Mouse (Mus musculus) liver, embryonic 11.5 days (tissue): ENCODE measurements around the gene Shmt2. TPM values are rescaled to one million over a fixed set of nuclear protein-coding genes. Genes with fewer than 3 reads are reported as not detected.

Experiments used
- ATAC-seq: fragments of 200-750 bp; cut with Nextera tagmentation; replicated peaks from 2 replicates; pipeline ENCODE4 v1.8.0; 2017; ENCODE audit warnings: moderate number of reproducible peaks, mild to moderate bottlenecking, moderate TSS enrichment, moderate library complexity; ENCODE audit not compliant: low FRiP score
- DNase-seq: peaks from one replicate; pipeline ENCODE4 v3.0.0-alpha.2; 2017; ENCODE audit warnings: low spot score
- H3K27ac ChIP-seq: fragments of 300-500 bp; sonication (generic); 2 replicates; pipeline ENCODE4 v1.5.1; 2014; ENCODE audit warnings: mild to moderate bottlenecking, low read depth, low read length, control low read depth
- H3K27me3 ChIP-seq: fragments of 300-500 bp; sonication (generic); replicated peaks from 2 replicates; pipeline ENCODE4 v1.6.1; 2014; ENCODE audit warnings: low read length, mixed read lengths; ENCODE audit not compliant: control insufficient read depth, insufficient read depth
- H3K36me3 ChIP-seq: fragments of 300-500 bp; sonication (generic); 2 replicates; pipeline ENCODE4 v1.6.1; 2014; ENCODE audit warnings: mild to moderate bottlenecking, low read length, moderate library complexity, mixed read lengths; ENCODE audit not compliant: control insufficient read depth, insufficient read depth
- H3K4me1 ChIP-seq: fragments of 300-500 bp; sonication (generic); replicated peaks from 2 replicates; pipeline ENCODE4 v1.6.1; 2014; ENCODE audit warnings: low read length, mixed read lengths; ENCODE audit not compliant: control insufficient read depth, insufficient read depth
- H3K4me2 ChIP-seq: fragments of 300-500 bp; sonication (generic); 2 replicates; pipeline ENCODE4 v1.6.1; 2014; ENCODE audit warnings: mild to moderate bottlenecking, control low read depth, moderate library complexity
- H3K4me3 ChIP-seq: fragments of 300-500 bp; sonication (generic); 2 replicates; pipeline ENCODE4 v1.5.1; 2014; ENCODE audit warnings: low read depth, low read length, control low read depth
- H3K9ac ChIP-seq: fragments of 300-500 bp; sonication (generic); 2 replicates; pipeline ENCODE4 v1.6.1; 2014; ENCODE audit warnings: low read depth, low read length, control low read depth
- H3K9me3 ChIP-seq: fragments of 300-500 bp; sonication (generic); 2 replicates; pipeline ENCODE4 v1.6.1; 2016; ENCODE audit warnings: low read length, inconsistent platforms, mixed read lengths; ENCODE audit not compliant: control insufficient read depth
- whole genome bisulfite sequencing: fragments of 180-500 bp; shearing (Covaris S2); extraction: QIAGEN DNeasy Blood & Tissue Kit; methylation state at CpG from one replicate; pipeline ENCODE4 v1.1.7; 2014; 5-methylcytosine and 5-hydroxymethylcytosine counted together
- polyA plus RNA-seq: library from polyadenylated mRNA; unstranded; fragments of >200 nt; fragmentation: Nextera tagmentation; extraction: Ambion mirVana; gene quantifications from 2 replicates; pipeline ENCODE4 v1.2.1, GENCODE M21; 2014

The Shmt2 gene
- 261 and 286 TPM in 2 replicates for polyA plus RNA-seq

DNA sequence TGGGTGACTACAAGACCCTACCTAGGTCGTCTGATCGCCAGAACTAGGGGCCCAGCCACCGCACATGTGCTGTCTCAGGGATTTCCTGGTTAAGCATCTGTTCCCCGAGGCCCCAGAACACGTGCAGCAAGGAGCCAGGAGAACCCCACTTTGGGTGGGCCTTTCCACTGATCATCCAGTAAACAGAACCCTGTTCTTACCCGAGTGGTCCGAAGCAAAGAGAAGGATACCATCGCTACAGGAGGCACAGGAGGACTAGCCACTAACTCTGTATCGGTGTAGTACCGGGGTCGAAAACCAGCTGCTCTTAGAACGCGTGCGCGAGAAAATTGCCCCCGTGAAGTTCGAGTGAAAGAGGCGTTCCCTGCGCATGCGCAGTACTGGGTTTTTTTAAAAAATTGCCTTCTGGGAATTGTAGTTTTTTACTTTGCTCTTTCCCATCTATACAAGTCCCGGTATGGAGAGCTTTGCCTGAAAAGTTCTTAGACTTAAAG, at the start of gene Shmt2:
Shmt2 (minus strand) TSS at position 357 of the 494 bp plus-strand sequence.
- Histone ChIP-seq H3K4me3 (peak within 1 kb of the TSS; percentile 68), H3K4me2 (peak within 1 kb of the TSS; percentile 88), H3K9me3 (no peaks in the 10 kb centered on the region), H3K9ac (peak within 1 kb of the TSS; percentile 85), H3K4me1 (peaks cover 35% of the 10 kb centered on the region), H3K27ac (peak within 1 kb of the TSS; percentile 84), H3K27me3 (peaks cover 40% of the 10 kb centered on the region), H3K36me3 (peaks cover 35% of the 10 kb centered on the region)
- WGBS, result under 1% methylated on average over 21 of the region's 21 CpGs
- ATAC-seq (peak; percentile 63), DNase-seq (peak; percentile 87)

DNA sequence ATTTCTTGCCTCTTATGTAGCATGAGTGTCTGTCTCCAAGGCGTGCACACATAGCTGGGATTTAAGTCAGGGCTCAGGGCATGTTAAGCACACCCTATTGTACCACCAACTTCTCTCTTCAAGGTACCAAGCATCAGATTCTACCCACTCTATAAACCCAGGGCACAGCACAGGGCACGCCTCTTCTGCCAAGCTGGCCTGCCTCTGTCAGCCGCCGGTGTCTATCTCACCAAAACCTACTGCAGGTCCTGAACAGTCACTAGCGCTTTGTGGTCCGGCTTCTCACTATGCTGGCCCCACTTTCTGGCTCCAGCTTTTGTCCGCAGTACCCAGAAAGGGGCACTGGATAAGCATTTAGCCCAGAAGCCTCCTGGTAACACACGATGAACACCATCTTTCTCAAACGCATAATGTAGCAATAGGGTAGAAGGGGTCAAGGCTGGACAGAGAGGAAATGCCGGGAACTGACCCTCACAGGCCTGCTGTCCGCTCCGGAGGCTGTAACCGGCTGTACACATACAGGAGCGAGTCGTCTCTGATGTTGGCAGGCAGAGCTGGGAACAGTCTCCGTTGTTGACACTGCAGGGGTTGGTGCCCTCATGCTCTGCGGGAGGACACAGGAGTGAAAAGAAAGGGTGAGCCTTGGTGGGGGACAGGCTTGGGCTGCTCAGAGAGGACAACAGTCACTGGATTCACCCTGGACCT, 48.8 kb upstream of the Shmt2 start:
- DNase-seq, result no peak
- H3K27ac ChIP-seq, result no peak overlapping the region
- 84% methylated on average over 17 of the region's 17 CpGs for WGBS
- H3K4me2 ChIP-seq, result no peak overlapping the region
- H3K9me3 ChIP-seq, result no peaks in the 10 kb centered on the region
- no peaks in the 10 kb centered on the region for H3K27me3 ChIP-seq
- peaks cover 22% of the 10 kb centered on the region for H3K36me3 ChIP-seq
- no peak for ATAC-seq
- H3K4me1 ChIP-seq, result 0 out of 2 replicates have a peak, but pooled peaks cover 9% of the 10 kb centered on the region
- H3K9ac ChIP-seq, result no peak overlapping the region
- H3K4me3 ChIP-seq, result no peak overlapping the region

DNA sequence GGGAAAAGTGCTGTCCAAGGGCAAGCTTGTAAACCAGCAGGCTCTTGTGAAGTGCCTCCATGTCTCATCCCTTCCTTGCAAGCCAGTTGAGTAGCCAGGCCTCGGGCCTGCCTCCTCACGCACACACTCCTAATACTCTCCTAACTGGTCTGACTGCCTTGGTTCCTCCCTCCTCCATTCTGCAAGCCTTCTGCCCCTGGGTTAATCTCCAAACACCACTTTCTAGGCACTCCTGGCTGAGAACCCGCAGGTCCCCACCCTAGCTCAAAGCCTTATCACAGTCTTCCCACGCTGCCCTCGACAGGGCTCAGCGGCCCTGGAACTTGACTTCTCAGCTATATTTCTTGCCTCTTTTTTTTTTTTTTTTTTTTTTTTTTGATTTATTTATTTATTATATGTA, 48.1 kb upstream of the Shmt2 start:
- DNase-seq (no peak), ATAC-seq (peak; percentile 87)
- Histone ChIP-seq H3K4me3 (no peak overlapping the region), H3K27me3 (no peaks in the 10 kb centered on the region; the same call in 1 of the 2 replicates), H3K9ac (no peak overlapping the region), H3K4me1 (0 out of 2 replicates have a peak, but pooled peaks cover 9% of the 10 kb centered on the region), H3K36me3 (peaks cover 19% of the 10 kb centered on the region), H3K27ac (peak overlapping the region; percentile 56), H3K4me2 (0 out of 2 replicates have a peak overlapping the region, but pooled peaks have one; percentile 12), H3K9me3 (no peaks in the 10 kb centered on the region)
- 38% methylated on average over 6 of the region's 6 CpGs for WGBS

DNA sequence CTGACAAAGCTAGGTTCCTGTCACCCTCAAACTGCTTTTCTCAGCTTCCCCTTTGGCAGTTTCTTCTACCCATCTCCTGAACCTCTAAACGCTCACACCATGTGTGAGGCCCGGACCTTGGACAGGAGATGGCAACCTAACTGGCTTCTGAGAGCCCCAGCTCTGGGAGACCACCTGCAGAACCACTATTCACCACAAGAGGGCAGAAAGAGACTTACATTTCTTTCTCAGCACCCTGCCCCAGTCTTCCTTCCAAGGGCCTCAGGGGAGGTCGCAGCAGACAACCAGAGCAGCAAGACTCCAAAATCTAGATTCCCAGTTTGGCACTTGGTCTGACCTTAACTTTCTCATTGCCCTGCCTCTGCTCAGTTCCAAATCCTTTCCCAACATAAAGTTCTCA, 47.2 kb upstream of the Shmt2 start:
- Histone ChIP-seq H3K27ac (no peak overlapping the region), H3K9me3 (no peaks in the 10 kb centered on the region), H3K4me2 (no peak overlapping the region), H3K4me3 (no peak overlapping the region), H3K36me3 (peaks cover 17% of the 10 kb centered on the region), H3K27me3 (no peaks in the 10 kb centered on the region; the same call in 1 of the 2 replicates), H3K9ac (no peak overlapping the region), H3K4me1 (0 out of 2 replicates have a peak, but pooled peaks cover 9% of the 10 kb centered on the region)
- WGBS, result 22% methylated on average over 3 of the region's 3 CpGs
- ATAC-seq (peak; percentile 44; the same call in 1 of the 2 replicates), DNase-seq (peak; percentile 64)

DNA sequence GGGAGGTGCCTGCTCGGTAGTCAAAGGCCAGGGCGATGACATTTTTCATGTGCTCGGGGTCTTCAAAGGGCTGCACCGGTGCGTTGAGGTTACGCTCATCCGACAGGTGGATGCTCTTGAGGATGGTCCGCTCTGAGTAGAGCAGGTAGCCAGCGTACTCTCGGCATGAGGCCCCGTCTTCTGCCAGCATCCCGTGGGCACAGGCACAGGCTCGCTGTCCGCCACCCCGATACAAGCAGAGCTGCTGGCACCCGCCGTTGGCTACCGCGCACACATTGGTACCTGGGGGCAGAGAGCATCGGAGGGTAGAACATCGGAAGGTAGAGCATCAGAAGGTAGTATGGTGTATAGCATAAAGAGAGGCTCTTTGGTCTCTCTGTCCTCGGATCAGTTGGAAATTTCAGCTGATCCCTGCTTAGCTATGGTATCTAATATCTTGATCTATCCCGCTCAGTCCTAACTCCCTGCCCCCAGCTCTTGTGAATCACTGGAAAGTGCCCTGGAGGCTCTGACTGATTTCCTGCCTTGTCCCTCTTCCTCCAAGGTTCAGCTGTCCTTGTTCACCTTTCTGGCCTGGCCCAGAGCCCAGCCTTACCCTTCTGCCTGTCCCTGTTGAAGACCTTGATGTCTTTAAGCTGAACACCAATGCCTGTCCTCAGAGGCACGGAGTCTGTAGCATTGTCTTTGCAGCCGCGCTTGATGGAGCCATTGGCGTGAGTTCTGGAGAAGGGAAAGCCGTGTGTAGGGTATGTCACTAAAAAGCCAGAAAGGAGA, 44.5 kb upstream of the Shmt2 start:
- H3K27me3 ChIP-seq, result no peaks in the 10 kb centered on the region; the same call in 1 of the 2 replicates
- no peaks in the 10 kb centered on the region for H3K9me3 ChIP-seq
- DNase-seq (no peak), ATAC-seq (no peak)
- no peak overlapping the region for H3K9ac ChIP-seq
- H3K4me3 ChIP-seq, result no peak overlapping the region
- H3K36me3 ChIP-seq, result peaks cover 18% of the 10 kb centered on the region
- H3K4me2 ChIP-seq, result no peak overlapping the region
- 90% methylated on average over 28 of the region's 28 CpGs for WGBS
- H3K4me1 ChIP-seq, result 0 out of 2 replicates have a peak, but pooled peaks cover 9% of the 10 kb centered on the region
- H3K27ac ChIP-seq, result no peak overlapping the region

DNA sequence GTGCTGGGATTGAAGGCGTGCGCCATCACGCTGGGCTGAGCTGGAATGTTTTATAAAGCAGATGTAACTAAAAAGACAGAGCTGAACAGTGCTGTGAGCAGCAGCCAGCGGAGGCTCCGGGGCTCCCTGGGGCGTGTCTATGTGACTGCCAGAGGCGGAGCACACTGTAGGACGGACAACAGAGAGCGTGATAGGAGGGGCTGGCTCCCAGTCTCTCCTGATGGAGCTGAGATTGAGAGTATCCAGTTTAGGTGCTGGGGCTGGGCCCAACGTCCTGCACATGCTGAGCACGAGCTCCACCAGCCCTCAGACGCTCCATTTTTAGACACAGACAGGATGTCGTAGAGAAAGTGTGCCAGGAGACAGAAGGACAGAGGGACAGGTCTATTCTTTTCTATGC, 42.1 kb upstream of the Shmt2 start:
- H3K9me3 ChIP-seq, result no peaks in the 10 kb centered on the region
- WGBS, result 53% methylated on average over 13 of the region's 13 CpGs
- H3K27ac ChIP-seq, result no peak overlapping the region; the same call in 1 of the 2 replicates
- H3K4me3 ChIP-seq, result no peak overlapping the region
- no peak for ATAC-seq
- H3K9ac ChIP-seq, result no peak overlapping the region
- H3K4me1 ChIP-seq, result no peaks in the 10 kb centered on the region
- H3K4me2 ChIP-seq, result no peak overlapping the region
- no peaks in the 10 kb centered on the region; the same call in 1 of the 2 replicates for H3K27me3 ChIP-seq
- H3K36me3 ChIP-seq, result peaks cover 19% of the 10 kb centered on the region
- DNase-seq, result no peak

DNA sequence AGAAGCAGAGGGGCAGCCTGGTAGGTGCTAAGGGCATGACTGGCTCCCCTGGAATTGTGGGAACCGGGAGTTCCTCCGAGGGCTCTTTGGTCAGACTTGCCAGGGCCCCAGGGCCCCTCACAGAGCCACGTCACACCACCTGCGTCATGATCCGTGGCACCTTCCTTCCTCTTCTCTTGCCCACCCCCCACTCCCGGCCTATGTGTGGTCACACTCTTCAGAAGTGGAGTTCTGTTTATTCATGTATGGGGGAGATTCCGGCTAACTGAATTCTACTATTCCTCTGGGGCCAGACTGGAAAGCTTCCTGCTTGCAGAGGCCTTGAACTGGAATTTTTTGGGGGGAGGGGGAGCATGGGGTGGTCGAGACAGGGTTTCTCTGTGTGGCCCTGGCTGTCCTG, 41.6 kb upstream of the Shmt2 start:
- no peak for DNase-seq
- ATAC-seq, result no peak
- H3K4me2 ChIP-seq, result no peak overlapping the region

DNA sequence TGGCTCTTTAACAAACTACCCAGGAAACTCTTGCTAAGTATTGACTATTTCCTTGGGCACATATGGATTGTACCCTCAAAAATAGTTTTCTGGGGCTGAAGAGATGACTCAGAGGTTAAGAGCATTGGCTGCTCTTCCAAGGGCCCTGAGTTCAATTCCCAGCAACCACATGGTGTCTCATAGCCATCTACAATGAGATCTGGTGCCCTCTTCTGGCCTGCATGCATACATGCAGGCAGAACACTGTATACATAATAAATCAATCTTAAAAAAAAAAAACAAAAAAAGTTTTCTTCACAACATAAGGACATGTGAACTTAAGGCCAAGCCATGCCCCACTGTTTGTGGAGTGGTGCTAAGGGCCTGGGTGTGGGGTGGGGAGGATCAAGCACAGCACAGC, 38.9 kb upstream of the Shmt2 start:
- Histone ChIP-seq H3K4me1 (no peaks in the 10 kb centered on the region), H3K4me2 (no peak overlapping the region), H3K27me3 (no peaks in the 10 kb centered on the region; the same call in 1 of the 2 replicates), H3K9ac (no peak overlapping the region), H3K4me3 (no peak overlapping the region), H3K27ac (no peak overlapping the region), H3K9me3 (no peaks in the 10 kb centered on the region), H3K36me3 (peaks cover 32% of the 10 kb centered on the region)
- no peak for DNase-seq
- no peak for ATAC-seq

More for the DNA sequence above, 41.6 kb upstream of the Shmt2 start:
- H3K27ac ChIP-seq, result no peak overlapping the region
- H3K36me3 ChIP-seq, result peaks cover 22% of the 10 kb centered on the region
- no peaks in the 10 kb centered on the region for H3K9me3 ChIP-seq
- no peaks in the 10 kb centered on the region; the same call in 1 of the 2 replicates for H3K27me3 ChIP-seq
- 57% methylated on average over 8 of the region's 8 CpGs for WGBS
- no peaks in the 10 kb centered on the region for H3K4me1 ChIP-seq
- H3K4me3 ChIP-seq, result no peak overlapping the region
- H3K9ac ChIP-seq, result no peak overlapping the region
